Mouse (Mus musculus): ENCODE data around the gene Fosb. TPM values are rescaled to one million over a fixed set of nuclear protein-coding genes. Genes with fewer than 3 reads are reported as not detected.

The Fosb gene
- total and polyA plus RNA-seq, 2 experiments from 2014 or later, result 0.36 to 5.1 TPM

- no peak overlapping the region for H3K9ac ChIP-seq
- H3K4me2 ChIP-seq (ENCODE audit: low read depth), result no peak overlapping the region
- no peak overlapping the region; the same call in 1 of the 2 replicates for H3K27ac ChIP-seq (ENCODE audit: low read depth, low read length)
- H3K4me1 ChIP-seq (ENCODE audit: insufficient read depth), result peaks cover 4% of the 10 kb centered on the region; the same call in 1 of the 2 replicates
- H3K27me3 ChIP-seq (ENCODE audit: insufficient read depth, low read length), result no peaks in the 10 kb centered on the region
- peak; percentile 93 for TF ChIP-seq CTCF (IDR thresholded peaks at IDR 0.05; ENCODE audit: low read depth)
- DNase-seq (peak; percentile 95), ATAC-seq (peak; percentile 82)
- no peak overlapping the region for H3K4me3 ChIP-seq (ENCODE audit: low read depth, low read length)
- peaks cover 22% of the 10 kb centered on the region for H3K36me3 ChIP-seq (ENCODE audit: insufficient read depth)
- WGBS, result 20% methylated on average over 21 of the region's 22 CpGs
- H3K9me3 ChIP-seq (ENCODE audit: low read length), result no peaks in the 10 kb centered on the region
Observed at GRCm38 (mm10) chr7:19295503-19296185, 14.2 kb downstream of the Fosb start.

GRCm38 (mm10) chr7:19290969-19291596, 18.8 kb downstream of the Fosb start:
- H3K36me3 ChIP-seq (ENCODE audit: insufficient read depth), result peaks cover 55% of the 10 kb centered on the region
- H3K9ac ChIP-seq, result no peak overlapping the region
- H3K27ac ChIP-seq (ENCODE audit: low read depth, low read length), result 0 out of 2 replicates have a peak overlapping the region, but pooled peaks have one; percentile 29
- H3K4me1 ChIP-seq (ENCODE audit: insufficient read depth), result peaks cover 4% of the 10 kb centered on the region
- peak overlapping the region; percentile 27 for H3K4me2 ChIP-seq (ENCODE audit: low read depth)
- no peak for TF ChIP-seq CTCF (IDR thresholded peaks at IDR 0.05; ENCODE audit: low read depth)
- no peaks in the 10 kb centered on the region for H3K27me3 ChIP-seq (ENCODE audit: insufficient read depth, low read length)
- H3K9me3 ChIP-seq (ENCODE audit: low read length), result no peaks in the 10 kb centered on the region
- ATAC-seq, result no peak
- DNase-seq, result no peak
- 8% methylated on average over 17 of the region's 20 CpGs for WGBS
- H3K4me3 ChIP-seq (ENCODE audit: low read depth, low read length), result peak overlapping the region; percentile 9; the same call in 1 of the 2 replicates

DNA sequence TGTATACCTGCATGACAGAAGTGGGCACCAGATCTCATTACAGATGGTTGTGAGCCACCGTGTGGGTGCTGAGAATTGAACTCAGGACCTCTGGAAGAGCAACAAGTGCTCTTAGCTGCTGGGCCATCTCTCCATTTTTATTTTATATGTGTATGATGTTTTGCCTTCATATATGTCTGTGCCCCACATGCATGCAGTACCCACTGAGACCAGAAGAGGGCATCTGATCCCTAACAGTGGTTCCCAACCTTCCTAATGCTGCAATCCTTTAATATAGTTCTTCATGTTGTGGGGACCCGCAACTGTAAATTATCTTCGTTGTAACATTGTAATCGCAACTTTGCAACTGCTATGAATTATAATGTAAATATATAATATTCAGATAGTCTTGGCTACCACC, 25.1 kb downstream of the Fosb start:
- peaks cover 16% of the 10 kb centered on the region for H3K27me3 ChIP-seq (ENCODE audit: insufficient read depth, low read length)
- peaks cover 12% of the 10 kb centered on the region for H3K4me1 ChIP-seq (ENCODE audit: insufficient read depth)
- H3K9me3 ChIP-seq (ENCODE audit: low read length), result no peaks in the 10 kb centered on the region
- H3K36me3 ChIP-seq (ENCODE audit: insufficient read depth), result peaks cover 25% of the 10 kb centered on the region
- no peak overlapping the region for H3K4me3 ChIP-seq (ENCODE audit: low read depth, low read length)
- H3K27ac ChIP-seq (ENCODE audit: low read depth, low read length), result no peak overlapping the region
- DNase-seq (peak; percentile 81), ATAC-seq (no peak)
- H3K4me2 ChIP-seq (ENCODE audit: low read depth), result peak overlapping the region; percentile 70; the same call in 1 of the 2 replicates
- WGBS, result 26% methylated on average over 4 of the region's 4 CpGs
- H3K9ac ChIP-seq, result no peak overlapping the region
- peak; percentile 91 for TF ChIP-seq CTCF (IDR thresholded peaks at IDR 0.05; ENCODE audit: low read depth)

GRCm38 (mm10) chr7:19283406-19283804, 26.4 kb downstream of the Fosb start:
- peak; percentile 28 for ATAC-seq

GRCm38 (mm10) chr7:19282791-19283405, 27.0 kb downstream of the Fosb start:
- Histone ChIP-seq H3K4me1 (ENCODE audit: insufficient read depth) (peaks cover 12% of the 10 kb centered on the region), H3K9me3 (ENCODE audit: low read length) (no peaks in the 10 kb centered on the region), H3K4me2 (ENCODE audit: low read depth) (peak overlapping the region; percentile 70), H3K27ac (ENCODE audit: low read depth, low read length) (peak overlapping the region; percentile 95), H3K27me3 (ENCODE audit: insufficient read depth, low read length) (peaks cover 34% of the 10 kb centered on the region), H3K4me3 (ENCODE audit: low read depth, low read length) (peak overlapping the region; percentile 86), H3K9ac (peak overlapping the region; percentile 99), H3K36me3 (ENCODE audit: insufficient read depth) (peaks cover 14% of the 10 kb centered on the region)
- DNase-seq (peak; percentile 73), ATAC-seq (peak; percentile 69)
- no peak for TF ChIP-seq CTCF (IDR thresholded peaks at IDR 0.05; ENCODE audit: low read depth)
- under 1% methylated on average over 32 of the region's 35 CpGs for WGBS

More at GRCm38 (mm10) chr7:19283406-19283804, 26.4 kb downstream of the Fosb start:
- peak overlapping the region; percentile 99 for H3K9ac ChIP-seq
- peak overlapping the region; percentile 70 for H3K4me2 ChIP-seq (ENCODE audit: low read depth)
- peak overlapping the region; percentile 86 for H3K4me3 ChIP-seq (ENCODE audit: low read depth, low read length)
- no peaks in the 10 kb centered on the region for H3K9me3 ChIP-seq (ENCODE audit: low read length)
- 13% methylated on average over 14 of the region's 14 CpGs for WGBS
- peaks cover 15% of the 10 kb centered on the region for H3K36me3 ChIP-seq (ENCODE audit: insufficient read depth)
- DNase-seq, result peak; percentile 72
- peaks cover 29% of the 10 kb centered on the region for H3K27me3 ChIP-seq (ENCODE audit: insufficient read depth, low read length)
- peak overlapping the region; percentile 95 for H3K27ac ChIP-seq (ENCODE audit: low read depth, low read length)
- no peak for TF ChIP-seq CTCF (IDR thresholded peaks at IDR 0.05; ENCODE audit: low read depth)
- peaks cover 12% of the 10 kb centered on the region for H3K4me1 ChIP-seq (ENCODE audit: insufficient read depth)

- Histone ChIP-seq H3K4me1 (ENCODE audit: insufficient read depth) (peaks cover 12% of the 10 kb centered on the region), H3K9ac (peak within 1 kb of the TSS; percentile 99), H3K27me3 (ENCODE audit: insufficient read depth, low read length) (peaks cover 36% of the 10 kb centered on the region), H3K9me3 (ENCODE audit: low read length) (no peaks in the 10 kb centered on the region), H3K36me3 (ENCODE audit: insufficient read depth) (peaks cover 9% of the 10 kb centered on the region), H3K27ac (ENCODE audit: low read depth, low read length) (peak within 1 kb of the TSS; percentile 95), H3K4me2 (ENCODE audit: low read depth) (peak within 1 kb of the TSS; percentile 70), H3K4me3 (ENCODE audit: low read depth, low read length) (peak within 1 kb of the TSS; percentile 86)
- WGBS, result 3% methylated on average over 34 of the region's 37 CpGs
- peak; percentile 81 for ATAC-seq
- peak; percentile 88 for DNase-seq
- TF ChIP-seq CTCF (IDR thresholded peaks at IDR 0.05; ENCODE audit: low read depth), result no peak
Observed at GRCm38 (mm10) chr7:19282385-19282784, 27.5 kb downstream of the Fosb start, which contains the start of gene Rtn2. Gene Rtn2 (plus strand): TSS chr7:19282624.

All from forebrain, postnatal 0 days (tissue).